Mouse (Mus musculus): ENCODE data around the gene Lonp1. TPM values are rescaled to one million over a fixed set of nuclear protein-coding genes. Genes with fewer than 3 reads are reported as not detected.
"Not testable (repeated sequence)": the region's sequence is repeated elsewhere in the genome, so short reads cannot be mapped to it uniquely, and the experiment has no call there.

Gene Lonp1
- polyA plus RNA-seq, 1 experiment from 2014 or later: 46.4 TPM

DNA sequence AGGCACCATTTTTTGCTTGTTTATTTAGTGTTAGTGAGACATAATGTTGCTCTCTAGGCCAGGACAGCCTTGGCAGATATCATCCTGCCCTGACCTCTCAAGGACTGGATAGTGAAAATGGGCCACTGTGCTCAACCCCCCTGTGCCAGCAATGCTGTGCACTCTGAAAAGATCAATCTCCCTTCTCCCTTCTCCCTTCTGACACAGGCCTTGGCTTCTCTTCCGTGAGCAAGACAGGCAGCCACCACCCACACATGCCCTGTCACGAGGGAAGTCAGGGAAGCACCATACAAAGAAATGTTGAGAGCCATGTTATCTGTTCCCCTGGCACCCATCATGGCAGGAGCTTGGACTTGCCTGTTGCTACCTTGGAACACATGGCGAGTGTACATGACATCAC is 28.6 kb upstream of the Lonp1 start:
- ATAC-seq (replicated peaks; ENCODE audit: insufficient number of reproducible peaks, insufficient read depth, low FRiP score, low read depth): no peak
- no peaks in the 10 kb centered on the region for H3K4me1 ChIP-seq (replicated peaks)
- no peak overlapping the region for H3K9ac ChIP-seq
- no peak overlapping the region for H3K4me2 ChIP-seq
- H3K27me3 ChIP-seq: no peaks in the 10 kb centered on the region
- no peak overlapping the region for H3K4me3 ChIP-seq
- WGBS: 68% methylated on average over 3 of the region's 3 CpGs
- H3K9me3 ChIP-seq (replicated peaks): no peaks in the 10 kb centered on the region
- H3K27ac ChIP-seq: no peak overlapping the region
- H3K36me3 ChIP-seq: no peaks in the 10 kb centered on the region

DNA sequence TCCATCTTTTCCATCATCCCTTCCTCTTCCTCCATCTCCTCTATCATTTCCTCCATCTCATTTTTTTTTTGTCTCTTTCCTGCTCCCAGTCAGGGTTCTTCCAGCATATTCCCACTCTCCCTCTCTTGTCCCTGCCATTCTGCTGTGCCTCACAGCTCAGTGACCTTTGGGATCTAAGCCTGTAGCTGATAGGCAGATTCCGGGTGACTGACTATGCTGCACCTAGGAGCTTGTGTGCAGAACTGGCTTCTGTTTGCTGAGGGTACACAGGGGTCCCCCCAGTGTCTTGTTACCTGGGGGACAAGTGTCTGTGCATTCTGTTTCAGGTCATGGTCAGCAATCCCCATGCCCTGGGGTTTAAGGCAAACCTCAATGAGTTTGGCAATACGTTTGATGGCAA is 28.1 kb upstream of the Lonp1 start:
- Histone ChIP-seq H3K4me3 (no peak overlapping the region), H3K9me3 (replicated peaks) (no peaks in the 10 kb centered on the region), H3K9ac (no peak overlapping the region), H3K4me2 (no peak overlapping the region), H3K27me3 (no peaks in the 10 kb centered on the region), H3K36me3 (no peaks in the 10 kb centered on the region), H3K27ac (no peak overlapping the region), H3K4me1 (replicated peaks) (no peaks in the 10 kb centered on the region)
- WGBS: 62% methylated on average over 2 of the region's 2 CpGs
- no peak for ATAC-seq (replicated peaks; ENCODE audit: insufficient number of reproducible peaks, insufficient read depth, low FRiP score, low read depth)

DNA sequence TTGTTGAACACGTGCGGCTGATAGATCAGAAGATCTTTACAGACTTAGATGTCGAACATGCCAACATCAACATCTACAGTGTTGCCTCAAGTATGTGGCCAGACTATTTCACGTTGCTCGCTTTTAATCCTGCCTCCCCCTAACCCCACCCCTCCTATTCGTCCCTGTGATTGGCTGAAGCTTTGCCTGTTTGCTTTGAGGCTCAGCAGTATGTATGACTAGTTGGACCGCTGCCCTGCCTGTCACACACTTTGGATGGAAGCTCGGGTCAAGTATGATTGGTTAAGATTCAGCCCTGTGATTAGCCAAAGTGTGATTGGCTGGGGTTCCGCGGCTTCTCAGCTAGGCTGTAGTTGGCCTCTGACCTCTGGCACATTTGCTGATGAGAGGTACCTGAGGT is 25.1 kb upstream of the Lonp1 start:
- Histone ChIP-seq H3K27ac (no peak overlapping the region), H3K27me3 (no peaks in the 10 kb centered on the region), H3K4me1 (replicated peaks) (peaks cover 2% of the 10 kb centered on the region; the same call in 1 of the 2 replicates), H3K4me2 (no peak overlapping the region), H3K9ac (no peak overlapping the region), H3K4me3 (no peak overlapping the region), H3K36me3 (no peaks in the 10 kb centered on the region), H3K9me3 (replicated peaks) (no peaks in the 10 kb centered on the region)
- 25% methylated on average over 10 of the region's 10 CpGs for WGBS
- no peak for ATAC-seq (replicated peaks; ENCODE audit: insufficient number of reproducible peaks, insufficient read depth, low FRiP score, low read depth)

DNA sequence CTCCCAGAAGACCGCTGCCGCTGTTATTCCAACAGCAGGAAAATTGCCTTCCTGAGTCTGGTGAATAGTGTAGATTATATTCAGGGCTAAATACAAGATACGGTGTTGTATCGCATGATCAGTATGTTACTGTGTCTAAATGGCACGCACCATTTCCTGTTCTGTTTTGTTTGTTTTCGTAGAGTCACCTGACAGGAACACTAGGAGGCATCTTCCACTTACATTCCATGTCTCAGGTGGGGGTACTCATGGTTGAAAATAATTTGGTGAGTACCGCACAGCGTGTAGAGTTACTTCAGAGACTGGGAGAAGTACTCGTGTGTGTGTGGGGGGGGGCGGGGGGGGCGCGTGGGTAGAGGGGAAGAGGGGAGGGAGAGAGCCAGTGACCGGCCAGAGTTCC is 20.9 kb upstream of the Lonp1 start:
- H3K36me3 ChIP-seq: no peaks in the 10 kb centered on the region
- H3K27ac ChIP-seq: no peak overlapping the region
- WGBS: 46% methylated on average over 13 of the region's 13 CpGs
- peaks cover 2% of the 10 kb centered on the region; the same call in 1 of the 2 replicates for H3K4me1 ChIP-seq (replicated peaks)
- H3K9me3 ChIP-seq (replicated peaks): no peaks in the 10 kb centered on the region
- no peak for ATAC-seq (replicated peaks; ENCODE audit: insufficient number of reproducible peaks, insufficient read depth, low FRiP score, low read depth)
- no peaks in the 10 kb centered on the region for H3K27me3 ChIP-seq
- no peak overlapping the region for H3K4me3 ChIP-seq
- no peak overlapping the region for H3K9ac ChIP-seq
- no peak overlapping the region for H3K4me2 ChIP-seq

DNA sequence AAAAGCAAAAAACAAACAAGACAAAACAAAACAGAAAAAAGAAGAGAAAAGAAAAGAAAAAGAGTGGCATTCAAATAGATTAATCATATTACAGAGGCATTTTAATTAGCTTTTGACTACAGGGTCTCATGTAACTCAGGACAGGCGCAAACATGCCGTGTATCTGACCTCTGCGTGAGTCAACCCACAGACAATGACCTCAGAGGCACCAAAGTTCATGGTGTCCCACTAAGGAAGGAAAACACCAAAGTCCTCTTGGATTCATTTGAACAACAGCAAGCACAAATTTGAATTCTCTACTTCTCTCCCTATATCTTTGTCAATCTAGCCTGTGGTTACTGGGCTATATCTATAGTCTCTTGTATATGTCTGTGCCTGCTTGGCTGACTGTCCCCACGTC is 16.6 kb upstream of the Lonp1 start:
- Histone ChIP-seq H3K9me3 (replicated peaks) (no peaks in the 10 kb centered on the region), H3K4me2 (no peak overlapping the region), H3K36me3 (no peaks in the 10 kb centered on the region), H3K27me3 (0 out of 2 replicates have a peak, but pooled peaks cover 5% of the 10 kb centered on the region), H3K9ac (no peak overlapping the region), H3K27ac (no peak overlapping the region), H3K4me1 (replicated peaks) (peaks cover 2% of the 10 kb centered on the region; the same call in 1 of the 2 replicates), H3K4me3 (no peak overlapping the region)
- no peak for ATAC-seq (replicated peaks; ENCODE audit: insufficient number of reproducible peaks, insufficient read depth, low FRiP score, low read depth)
- WGBS: 81% methylated on average over 4 of the region's 4 CpGs

DNA sequence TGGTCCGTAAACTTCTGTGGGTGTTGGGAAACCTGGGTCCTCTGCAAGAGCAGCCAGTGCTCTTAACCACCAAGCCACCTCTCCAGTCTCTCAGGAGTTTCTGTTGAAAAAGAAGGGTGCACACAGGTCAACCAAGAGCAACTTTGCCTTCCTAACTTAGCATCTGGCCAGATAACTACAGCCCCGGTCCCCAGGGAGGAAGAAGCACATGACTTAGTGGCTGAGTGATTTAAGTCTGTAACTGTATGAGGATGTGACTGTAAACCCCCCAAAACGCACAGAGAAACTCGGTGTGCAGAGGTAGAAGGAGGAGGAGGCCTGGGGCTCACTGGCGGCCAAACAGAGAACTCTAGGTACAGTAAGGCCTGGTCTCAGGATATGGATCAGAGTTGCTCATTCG is 7.3 kb upstream of the Lonp1 start:
- Histone ChIP-seq H3K4me3 (no peak overlapping the region), H3K4me2 (no peak overlapping the region), H3K9me3 (replicated peaks) (no peaks in the 10 kb centered on the region), H3K27me3 (no peaks in the 10 kb centered on the region), H3K27ac (no peak overlapping the region), H3K36me3 (no peaks in the 10 kb centered on the region), H3K4me1 (replicated peaks) (no peaks in the 10 kb centered on the region), H3K9ac (no peak overlapping the region)
- WGBS: 75% methylated on average over 6 of the region's 6 CpGs
- no peak for ATAC-seq (replicated peaks; ENCODE audit: insufficient number of reproducible peaks, insufficient read depth, low FRiP score, low read depth)

DNA sequence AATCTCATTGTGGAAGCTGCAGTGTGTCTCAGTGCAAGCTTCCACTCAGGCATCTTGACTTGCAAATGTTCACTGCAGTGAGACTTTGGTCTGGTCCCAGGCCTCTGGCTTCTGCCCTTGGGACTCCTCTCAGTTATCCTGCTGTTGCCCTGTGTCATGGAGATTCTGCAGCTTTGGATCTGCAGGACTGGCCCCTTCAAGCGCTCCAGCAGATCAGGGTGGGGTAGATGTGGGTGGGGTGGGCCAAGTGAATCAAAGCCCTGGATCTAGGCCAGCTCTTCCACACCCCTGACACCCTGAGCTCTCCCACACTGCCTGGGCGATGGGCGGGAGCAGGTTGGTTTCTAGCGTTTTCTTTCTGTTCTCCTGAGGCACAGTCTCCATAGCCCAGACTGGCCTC is 5.1 kb upstream of the Lonp1 start:
- no peaks in the 10 kb centered on the region for H3K36me3 ChIP-seq
- H3K9me3 ChIP-seq (replicated peaks): no peaks in the 10 kb centered on the region
- 57% methylated on average over 4 of the region's 4 CpGs for WGBS
- peaks cover 3% of the 10 kb centered on the region; the same call in 1 of the 2 replicates for H3K27me3 ChIP-seq
- no peak for ATAC-seq (replicated peaks; ENCODE audit: insufficient number of reproducible peaks, insufficient read depth, low FRiP score, low read depth)
- H3K9ac ChIP-seq: no peak overlapping the region
- H3K4me2 ChIP-seq: no peak overlapping the region
- no peak overlapping the region for H3K4me3 ChIP-seq
- H3K27ac ChIP-seq: no peak overlapping the region
- H3K4me1 ChIP-seq (replicated peaks): peaks cover 7% of the 10 kb centered on the region

DNA sequence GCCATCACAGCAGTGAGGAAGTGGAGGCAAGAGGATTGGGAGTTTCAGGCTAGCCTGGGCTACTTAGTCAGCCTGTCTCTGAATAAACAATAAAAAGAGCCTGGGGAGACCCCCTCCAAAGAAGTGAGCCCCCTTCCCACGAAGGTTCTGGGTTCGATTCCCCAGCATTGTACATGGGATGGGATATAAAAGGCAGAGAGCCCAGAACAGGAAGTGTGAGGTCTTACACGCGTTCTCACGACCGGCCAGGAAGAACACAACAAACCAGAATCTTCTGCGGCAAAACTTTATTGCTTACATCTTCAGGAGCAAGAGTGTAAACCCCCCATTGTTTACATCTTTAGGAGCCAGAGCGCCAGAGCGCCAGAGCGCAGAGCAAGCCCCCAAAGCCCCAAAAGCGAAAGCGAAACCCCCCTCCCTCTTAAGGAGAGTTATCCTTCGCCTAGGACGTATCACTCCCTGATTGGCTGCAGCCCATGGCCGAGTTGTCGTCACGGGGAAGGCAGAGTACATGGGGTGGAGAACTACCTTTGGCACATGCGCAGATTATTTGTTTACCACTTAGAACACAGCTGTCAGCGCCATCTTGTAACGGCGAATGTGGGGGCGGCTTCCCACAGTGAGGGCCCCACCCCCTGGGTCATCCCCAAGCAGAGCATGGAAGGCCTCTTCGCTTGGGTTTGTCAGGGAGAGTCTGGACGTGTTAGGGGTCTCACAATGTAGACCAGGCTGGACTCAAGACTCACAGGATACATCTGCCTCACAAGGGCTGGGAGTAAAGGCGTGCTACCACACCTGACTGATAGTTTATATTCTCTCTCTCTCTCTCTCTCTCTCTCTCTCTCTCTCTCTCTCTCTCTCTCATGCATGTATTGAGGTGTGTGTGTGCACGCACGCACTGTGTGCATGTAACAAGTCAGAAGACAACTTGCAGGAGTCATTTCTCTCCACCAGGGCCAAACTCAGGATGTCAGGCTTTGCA is 3.4 kb upstream of the Lonp1 start:
- not testable (repeated sequence) for H3K27ac ChIP-seq; H3K4me2 ChIP-seq; H3K4me3 ChIP-seq; H3K27me3 ChIP-seq; H3K9me3 ChIP-seq (replicated peaks); ATAC-seq (replicated peaks; ENCODE audit: insufficient number of reproducible peaks, insufficient read depth, low FRiP score, low read depth); H3K36me3 ChIP-seq; H3K9ac ChIP-seq
- WGBS: 82% methylated on average over 27 of the region's 27 CpGs
- H3K4me1 ChIP-seq (replicated peaks): peaks cover 19% of the 10 kb centered on the region

DNA sequence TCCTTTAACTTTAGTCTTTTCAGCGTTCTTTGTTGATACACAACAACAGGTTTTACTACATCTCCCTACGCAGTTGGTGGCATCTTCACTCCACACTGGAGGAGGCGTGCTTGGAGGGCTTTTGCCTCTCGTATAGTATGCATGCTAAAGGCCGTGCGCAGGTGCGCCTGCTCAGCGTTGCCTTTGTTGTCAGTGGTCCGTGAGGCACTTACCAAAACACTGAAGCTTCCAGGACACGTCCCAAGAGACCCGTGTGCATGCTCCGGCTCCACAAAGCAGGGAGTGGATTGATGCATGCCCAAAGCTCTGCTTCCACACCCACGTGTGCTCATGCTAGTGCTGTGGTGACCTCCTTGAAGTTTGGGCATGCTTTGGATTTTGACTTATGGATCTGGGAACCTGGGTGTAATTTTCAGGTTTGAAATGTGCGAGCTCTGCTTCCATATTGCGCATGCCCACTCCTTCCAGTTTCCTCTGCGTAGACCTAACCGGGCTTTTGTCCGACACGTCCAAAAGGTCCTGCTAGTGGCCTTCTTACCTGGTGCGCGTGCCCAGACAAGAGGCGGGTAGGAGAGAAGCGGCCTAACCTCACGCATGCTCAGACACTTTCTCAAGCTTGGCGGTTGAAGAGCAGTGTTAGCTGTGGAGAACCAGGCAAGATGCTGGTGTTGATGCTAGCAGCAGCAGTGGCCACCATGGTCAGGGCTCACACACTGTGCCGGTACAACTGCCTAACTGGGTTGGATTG is 1.0 kb upstream of the Lonp1 start, which contains the start of gene Catsperd:
TSS of gene Catsperd (plus strand) at position 614 of the 748 bp plus-strand sequence.
- peaks cover 22% of the 10 kb centered on the region for H3K4me1 ChIP-seq (replicated peaks)
- H3K36me3 ChIP-seq: peaks cover 2% of the 10 kb centered on the region; the same call in 1 of the 2 replicates
- ATAC-seq (replicated peaks; ENCODE audit: insufficient number of reproducible peaks, insufficient read depth, low FRiP score, low read depth): 0 out of 2 replicates have a peak, but pooled peaks have one; percentile 5
- H3K27me3 ChIP-seq: peaks cover 3% of the 10 kb centered on the region; the same call in 1 of the 2 replicates
- peak within 1 kb of the TSS; percentile 25 for H3K9ac ChIP-seq
- H3K27ac ChIP-seq: peak within 1 kb of the TSS; percentile 57
- peak within 1 kb of the TSS; percentile 96 for H3K4me2 ChIP-seq
- H3K9me3 ChIP-seq (replicated peaks): no peaks in the 10 kb centered on the region
- WGBS: 9% methylated on average over 26 of the region's 26 CpGs
- peak within 1 kb of the TSS; percentile 98 for H3K4me3 ChIP-seq

DNA sequence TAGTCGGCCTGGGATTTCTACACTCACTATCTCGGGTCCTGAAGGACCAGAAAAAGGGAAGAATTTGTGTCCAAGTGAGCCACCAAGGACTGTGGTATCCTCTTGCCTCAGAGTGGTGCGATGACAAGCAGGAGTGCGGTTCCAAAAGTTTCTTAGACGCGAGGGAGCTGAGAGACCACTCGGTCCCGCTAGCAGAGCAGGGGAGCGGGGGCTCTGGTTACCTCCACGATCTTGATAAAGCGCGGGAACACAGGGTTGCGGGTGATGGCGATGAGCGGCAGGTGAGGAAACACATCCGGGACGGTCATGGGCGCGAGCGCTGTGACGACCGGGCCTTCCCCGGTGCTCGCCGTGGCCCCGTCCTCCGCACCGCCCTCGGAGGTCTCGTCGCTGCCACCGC is 427 bp downstream of the Lonp1 start:
- 1% methylated on average over 32 of the region's 32 CpGs for WGBS
- Histone ChIP-seq H3K4me2 (peak overlapping the region; percentile 96), H3K27me3 (peaks cover 3% of the 10 kb centered on the region; the same call in 1 of the 2 replicates), H3K9ac (peak overlapping the region; percentile 96), H3K27ac (peak overlapping the region; percentile 74), H3K4me3 (peak overlapping the region; percentile 98), H3K9me3 (replicated peaks) (no peaks in the 10 kb centered on the region), H3K4me1 (replicated peaks) (peaks cover 22% of the 10 kb centered on the region), H3K36me3 (peaks cover 15% of the 10 kb centered on the region)
- no peak for ATAC-seq (replicated peaks; ENCODE audit: insufficient number of reproducible peaks, insufficient read depth, low FRiP score, low read depth)

DNA sequence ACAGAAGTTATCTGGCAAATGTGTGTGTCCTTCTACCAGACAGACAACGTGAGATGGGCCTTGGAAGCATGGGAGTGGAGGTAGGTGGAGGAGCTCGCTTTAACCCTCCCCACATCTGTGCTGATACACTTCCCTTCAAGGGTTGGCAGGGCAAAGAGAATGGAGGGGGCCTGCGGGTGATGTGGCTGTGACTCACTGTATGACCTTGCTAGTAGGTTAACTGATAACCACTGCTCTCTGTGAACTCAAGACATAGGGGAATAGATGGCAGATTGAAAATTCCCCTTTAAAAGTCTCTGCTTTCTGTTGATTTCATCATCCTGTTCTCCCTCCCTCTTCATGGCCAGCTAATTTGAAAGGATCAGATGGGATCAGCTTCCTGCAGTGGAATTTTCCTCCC is 1.2 kb downstream of the Lonp1 start:
- Histone ChIP-seq H3K27me3 (peaks cover 3% of the 10 kb centered on the region; the same call in 1 of the 2 replicates), H3K4me3 (peak overlapping the region; percentile 98), H3K4me1 (replicated peaks) (peaks cover 22% of the 10 kb centered on the region), H3K36me3 (peaks cover 21% of the 10 kb centered on the region), H3K27ac (no peak overlapping the region), H3K9ac (no peak overlapping the region), H3K9me3 (replicated peaks) (no peaks in the 10 kb centered on the region), H3K4me2 (peak overlapping the region; percentile 96)
- no peak for ATAC-seq (replicated peaks; ENCODE audit: insufficient number of reproducible peaks, insufficient read depth, low FRiP score, low read depth)
- WGBS: 57% methylated on average over 3 of the region's 3 CpGs
